Mouse (Mus musculus) ovary, postnatal 10 days (tissue): Measurements from ENCODE around the gene Limch1.

ENCODE experiments used
- DNase-seq: peaks from one replicate; pipeline ENCODE4 v3.0.0; 2022; ENCODE audit warnings: low spot score

Gene Limch1

DNA sequence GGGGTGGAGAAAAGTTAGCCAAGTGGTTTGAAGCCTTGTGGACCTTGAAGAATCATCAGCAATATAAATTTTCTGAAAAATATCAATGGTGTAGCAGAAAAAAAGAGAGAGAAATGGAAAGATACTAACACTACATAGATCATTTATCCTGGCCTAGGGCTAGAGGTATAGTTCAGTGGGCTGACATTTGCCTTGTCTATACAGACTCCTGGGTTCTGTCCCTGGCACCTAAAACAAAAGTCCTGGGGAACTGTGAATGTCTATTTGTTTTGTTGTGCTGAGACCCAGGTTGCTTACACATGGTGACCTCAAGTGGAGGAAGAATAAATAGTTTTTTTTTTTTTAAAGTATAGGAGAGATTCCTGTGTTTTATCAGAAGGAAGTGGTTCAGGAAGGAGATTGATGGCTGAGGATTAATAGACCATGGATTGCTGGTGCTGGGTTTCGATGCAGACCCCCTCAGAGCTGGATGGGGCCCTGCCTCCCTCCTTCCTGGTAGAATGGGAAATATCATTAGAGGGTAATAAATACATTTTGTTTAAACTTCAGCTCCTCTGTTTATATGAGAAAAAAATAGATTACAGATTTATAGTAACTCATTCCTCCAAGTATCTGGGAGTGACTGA, 40.5 kb downstream of the Limch1 start:
- DNase-seq, result no peak

DNA sequence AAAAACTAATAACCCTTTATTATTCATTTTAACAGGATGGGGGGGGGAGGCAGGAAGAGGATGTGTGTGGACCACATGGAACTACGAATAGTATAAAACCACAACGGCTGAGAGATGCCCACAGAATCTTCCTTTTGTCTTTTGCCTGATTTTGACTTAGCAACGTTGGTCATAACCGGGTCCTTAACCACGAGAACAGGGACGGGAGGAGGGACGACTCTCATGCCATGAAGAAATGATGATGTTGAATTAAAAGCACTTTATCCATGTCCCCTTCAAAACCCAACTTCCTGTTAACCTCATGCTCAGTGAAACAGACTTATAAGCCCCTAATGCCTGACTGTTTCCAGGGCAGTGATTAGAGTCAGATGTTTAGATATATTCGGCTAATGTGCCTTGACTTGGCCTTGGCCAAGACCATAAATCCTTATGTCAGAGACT, 41.0 kb downstream of the Limch1 start:
- DNase-seq, result no peak

DNA sequence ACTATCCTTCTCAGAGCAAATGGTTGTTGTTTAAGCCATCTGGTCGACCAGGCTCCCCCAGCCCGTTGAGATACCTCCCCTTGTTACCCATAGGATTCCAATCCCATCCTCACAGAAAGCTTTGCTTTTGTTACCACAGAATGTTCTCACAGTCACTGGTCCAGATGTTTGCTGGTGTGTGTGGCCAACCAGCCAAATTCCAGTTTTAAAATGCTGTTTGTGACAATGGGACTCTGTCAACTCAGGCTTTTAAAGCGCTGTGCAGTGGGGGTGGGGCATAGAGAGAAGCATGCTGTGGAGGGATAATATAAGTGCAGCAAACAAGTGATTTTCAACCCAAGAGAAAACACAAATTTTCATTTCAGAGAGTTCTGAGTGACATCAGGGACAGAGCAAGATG, 43.4 kb downstream of the Limch1 start:
- no peak for DNase-seq

DNA sequence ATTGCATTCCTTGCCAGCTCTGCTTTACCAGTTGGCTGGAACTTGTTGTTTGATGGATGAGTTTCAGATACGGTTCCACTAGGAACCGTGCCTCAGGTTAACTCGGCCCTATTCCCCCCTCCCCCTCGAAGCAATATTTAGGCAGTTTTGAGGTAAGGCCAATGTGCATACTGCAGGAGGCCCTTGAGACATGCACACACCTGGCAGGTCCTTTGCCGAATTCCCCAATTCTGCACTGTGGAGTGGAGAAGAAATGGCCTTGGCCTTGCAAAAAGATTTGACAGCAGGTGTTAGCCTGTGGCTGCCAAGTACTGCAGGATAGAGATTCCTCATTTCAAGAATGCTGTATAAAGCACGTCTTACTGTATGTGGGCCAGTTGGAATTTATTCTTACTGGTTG, 45.5 kb downstream of the Limch1 start:
- no peak for DNase-seq

DNA sequence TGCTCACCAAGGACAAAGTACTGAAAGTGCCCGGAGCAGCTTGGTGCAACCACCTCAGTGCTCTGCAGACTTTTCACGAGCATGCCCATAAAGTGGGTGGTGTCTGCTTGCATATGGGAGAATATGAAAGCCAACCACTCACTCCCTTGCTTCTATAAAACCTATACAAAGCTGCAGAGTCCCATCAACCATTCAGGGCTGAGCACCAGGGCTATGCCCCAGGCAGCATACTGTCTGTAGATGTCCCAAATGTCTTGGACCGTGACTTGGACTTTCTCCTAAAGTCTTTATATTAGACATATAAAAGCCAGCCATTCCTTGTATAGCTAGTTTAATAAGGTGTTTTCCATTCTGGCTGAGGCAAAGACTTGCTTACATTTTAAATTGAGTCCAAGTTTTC, 47.6 kb downstream of the Limch1 start:
- no peak for DNase-seq

DNA sequence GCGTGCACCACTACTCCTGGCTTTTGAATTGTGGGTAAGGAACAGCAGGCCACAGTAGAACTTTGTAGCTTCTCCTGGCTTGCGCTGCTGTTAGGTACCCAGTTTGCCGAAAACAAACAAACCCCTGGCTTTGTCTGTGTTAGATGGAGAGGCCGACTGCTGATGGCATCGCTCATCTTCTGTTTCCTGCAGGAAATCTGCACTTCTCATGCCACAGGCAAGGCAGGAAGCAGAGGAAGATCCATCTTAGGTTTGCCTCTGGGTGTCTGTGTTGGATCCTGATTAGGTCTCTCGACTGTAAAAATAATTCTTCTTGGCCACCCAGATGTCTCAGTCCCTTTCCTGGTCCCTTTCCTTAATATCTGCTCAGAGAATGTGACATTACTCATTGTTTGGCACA, 51.7 kb downstream of the Limch1 start:
- no peak for DNase-seq

DNA sequence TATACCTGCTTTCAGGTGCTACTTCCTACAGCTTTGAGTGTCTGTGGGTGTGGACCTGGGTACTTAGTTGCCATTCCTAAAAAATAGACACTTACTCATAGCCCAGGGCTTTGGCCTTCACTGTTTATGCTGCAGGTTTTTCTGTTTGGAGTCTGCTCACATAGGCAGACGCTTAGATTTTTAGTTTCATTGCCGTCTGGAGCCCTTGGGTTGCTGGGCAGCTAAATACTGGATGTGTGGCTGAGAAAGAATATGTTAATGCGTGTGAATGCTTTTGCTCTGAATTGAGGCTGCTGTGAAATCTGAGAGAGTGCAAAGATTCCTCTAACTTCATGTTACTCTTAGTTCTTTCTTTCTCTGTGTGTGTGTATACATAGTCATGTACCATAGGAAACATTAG, 52.5 kb downstream of the Limch1 start:
- DNase-seq, result no peak

DNA sequence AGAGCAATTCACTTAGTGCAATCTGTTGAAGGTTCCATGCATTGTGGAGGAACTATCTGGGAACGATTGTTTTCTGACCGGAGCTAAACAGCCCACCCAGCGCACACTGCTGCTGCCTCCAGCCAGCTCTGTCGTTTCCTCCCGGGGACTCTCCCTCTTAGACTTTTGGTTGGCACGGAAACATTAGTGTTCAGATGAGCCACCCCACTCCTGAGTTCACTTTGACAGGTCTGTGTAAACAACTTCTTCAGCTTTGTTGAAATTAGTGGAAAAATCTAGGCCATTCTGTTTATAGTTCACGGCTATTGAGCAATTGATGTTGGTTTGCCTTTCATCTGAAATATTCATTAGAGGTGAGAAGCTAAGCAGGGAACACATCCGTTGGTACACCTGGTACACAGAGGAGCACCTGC, 53.0 kb downstream of the Limch1 start:
- DNase-seq, result no peak

DNA sequence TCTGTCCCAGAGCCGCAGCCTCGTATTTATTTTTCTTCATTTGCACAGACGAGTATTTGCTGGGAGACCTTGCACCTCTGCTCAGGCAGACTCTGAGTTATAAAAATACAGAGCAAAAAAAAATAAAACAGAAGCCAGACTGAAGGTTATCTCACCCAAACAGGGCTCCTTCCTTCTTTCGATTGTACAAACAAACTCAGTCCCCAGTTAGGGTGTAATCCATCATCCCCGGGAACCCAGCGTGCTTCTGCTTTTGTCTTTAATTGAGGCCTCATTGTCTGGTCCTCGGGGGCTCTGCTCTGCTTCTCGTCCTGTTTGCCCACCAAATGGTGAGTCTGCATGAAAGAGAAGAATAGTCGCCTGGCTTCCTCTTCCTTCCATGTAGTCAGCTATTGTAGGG, 54.6 kb downstream of the Limch1 start:
- DNase-seq, result no peak

DNA sequence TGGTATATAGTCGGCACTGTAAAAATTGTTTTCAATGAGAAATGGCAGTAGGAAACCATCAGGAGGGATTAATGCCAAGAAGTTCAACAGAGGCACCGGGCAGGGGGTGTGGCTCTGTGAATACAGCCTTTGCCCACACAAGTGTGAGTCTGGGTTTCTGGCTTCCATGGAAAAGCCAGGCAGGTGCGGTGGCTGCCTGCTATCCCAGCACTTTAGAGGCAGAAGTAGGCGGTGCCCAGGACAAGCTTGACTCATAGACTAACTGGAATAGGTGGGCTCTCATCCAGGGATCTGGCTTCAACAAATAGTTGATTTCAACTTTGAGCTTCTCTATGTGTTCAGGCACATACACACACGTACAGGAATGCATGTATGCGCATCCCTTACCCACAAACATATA, 55.4 kb downstream of the Limch1 start:
- DNase-seq, result no peak

DNA sequence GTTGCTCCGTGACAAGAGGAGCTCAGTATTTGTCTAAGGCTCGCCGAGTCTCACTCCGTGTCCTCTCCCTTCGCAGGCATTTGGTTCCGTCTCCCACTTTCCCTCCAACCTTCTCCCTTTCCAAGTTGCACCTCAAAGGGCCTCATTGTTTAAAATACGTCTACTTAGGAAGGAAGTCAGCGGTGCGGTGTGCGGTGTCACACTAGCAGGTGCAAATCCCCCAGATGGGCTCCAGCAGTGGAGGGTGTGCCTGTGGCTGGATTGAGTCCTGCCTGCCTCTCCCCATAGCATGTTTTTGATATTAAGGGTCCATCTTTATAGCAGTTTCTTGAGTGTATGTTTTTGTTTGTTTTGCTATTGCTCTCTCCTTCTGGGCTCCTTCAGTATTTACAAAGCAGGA, 56.6 kb downstream of the Limch1 start:
- DNase-seq, result no peak

DNA sequence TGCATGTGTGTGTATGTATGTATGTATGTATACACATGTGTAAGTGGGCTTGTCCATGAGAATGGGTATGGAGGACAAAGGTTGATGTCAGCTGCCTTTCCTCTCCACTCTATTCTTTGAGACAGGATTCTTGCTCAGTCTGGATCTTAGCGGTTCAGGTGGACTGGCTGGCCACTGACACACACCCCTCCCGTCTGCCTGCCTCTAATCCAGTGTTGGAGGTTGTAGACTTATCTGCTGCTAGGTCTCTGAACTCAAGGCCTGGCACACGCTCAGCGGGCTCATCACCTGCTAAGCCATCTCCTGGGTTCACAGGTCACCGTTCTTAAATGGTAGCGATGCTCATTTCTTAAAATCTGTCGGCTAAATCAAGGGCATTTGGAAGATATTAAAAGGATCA, 60.7 kb downstream of the Limch1 start:
- no peak for DNase-seq

DNA sequence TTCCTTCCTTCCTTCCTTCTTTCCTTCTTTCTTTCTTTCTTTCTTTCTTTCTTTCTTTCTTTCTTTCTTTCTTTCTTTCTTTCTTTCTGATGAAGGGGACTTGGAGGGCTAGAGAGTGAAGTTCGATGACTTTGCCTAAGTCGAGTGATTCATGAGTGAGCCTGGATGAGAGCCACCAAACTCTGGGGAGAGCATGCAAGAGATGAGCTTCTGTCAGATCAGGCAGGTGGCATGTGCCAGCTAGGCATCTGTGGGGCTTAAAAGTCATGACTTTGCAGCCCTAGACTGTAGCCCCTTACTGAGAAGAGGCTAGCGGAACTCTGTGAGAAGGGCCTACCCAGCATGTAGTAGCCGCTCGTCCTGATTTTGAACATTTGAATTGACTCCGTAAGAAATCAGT, 62.1 kb downstream of the Limch1 start:
- no peak for DNase-seq

DNA sequence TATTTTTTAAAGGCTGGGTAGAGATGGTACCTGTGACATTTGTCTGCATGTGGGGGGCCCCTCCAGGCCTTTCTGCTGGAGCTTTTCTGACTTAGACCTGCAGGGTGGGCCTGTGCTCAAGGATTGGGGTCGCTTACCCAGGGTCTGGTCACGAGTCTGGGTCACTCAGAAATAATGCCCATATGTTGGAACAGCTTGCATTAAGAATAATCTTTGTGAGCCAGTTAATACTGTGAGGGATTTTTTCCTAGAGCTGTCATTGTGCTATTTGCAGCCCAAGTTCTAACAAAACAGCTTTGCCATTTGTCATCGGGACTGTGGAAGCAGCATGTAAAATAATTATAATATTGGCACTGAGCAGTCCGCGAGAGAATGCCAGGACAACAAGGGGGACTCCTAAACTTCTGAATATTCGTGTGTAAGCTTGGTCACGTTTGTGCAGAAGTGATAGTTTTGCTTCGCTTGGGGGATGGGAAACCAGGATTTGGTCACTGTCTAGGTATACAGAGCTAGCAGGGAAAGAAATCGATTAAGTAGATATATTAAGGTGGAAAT, 63.5 kb downstream of the Limch1 start:
- DNase-seq, result no peak

DNA sequence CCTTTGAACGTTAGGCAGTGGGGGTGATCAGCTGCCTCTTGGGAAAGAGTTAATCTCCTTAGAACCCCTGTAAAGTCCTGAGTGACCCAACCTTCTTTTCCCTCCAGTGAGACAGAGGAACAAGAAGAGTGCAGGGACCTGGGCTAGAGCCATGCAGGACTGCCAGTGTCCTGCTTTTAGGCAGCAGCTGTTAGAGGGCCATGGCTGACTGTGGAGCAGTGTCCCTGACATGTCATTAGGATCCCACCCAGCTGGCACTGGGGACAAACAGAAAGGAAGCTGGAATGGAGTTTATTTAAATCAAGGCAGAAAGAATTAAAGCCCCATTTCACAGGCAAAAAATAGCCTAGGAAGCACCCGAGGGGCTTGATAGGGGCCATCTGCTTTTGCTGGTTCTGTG, 64.8 kb downstream of the Limch1 start:
- no peak for DNase-seq

DNA sequence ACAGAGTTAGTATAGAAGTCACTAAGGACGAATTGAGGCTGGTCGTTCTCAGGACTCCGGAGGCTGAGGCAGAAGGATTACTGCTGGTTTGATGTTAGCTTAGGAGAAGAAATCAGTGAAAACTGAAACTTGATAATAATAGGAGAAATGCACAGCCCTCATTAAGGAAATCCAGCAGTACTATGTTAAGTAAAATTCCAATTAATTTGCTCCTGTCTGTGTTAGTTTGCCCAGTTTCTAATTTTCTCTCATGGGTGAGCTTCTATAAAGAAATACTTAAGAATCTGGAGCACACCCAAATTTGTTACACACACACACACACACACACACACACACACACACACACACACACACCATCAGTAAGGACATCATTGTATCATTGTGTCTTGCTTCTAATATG, 69.0 kb downstream of the Limch1 start:
- no peak for DNase-seq

DNA sequence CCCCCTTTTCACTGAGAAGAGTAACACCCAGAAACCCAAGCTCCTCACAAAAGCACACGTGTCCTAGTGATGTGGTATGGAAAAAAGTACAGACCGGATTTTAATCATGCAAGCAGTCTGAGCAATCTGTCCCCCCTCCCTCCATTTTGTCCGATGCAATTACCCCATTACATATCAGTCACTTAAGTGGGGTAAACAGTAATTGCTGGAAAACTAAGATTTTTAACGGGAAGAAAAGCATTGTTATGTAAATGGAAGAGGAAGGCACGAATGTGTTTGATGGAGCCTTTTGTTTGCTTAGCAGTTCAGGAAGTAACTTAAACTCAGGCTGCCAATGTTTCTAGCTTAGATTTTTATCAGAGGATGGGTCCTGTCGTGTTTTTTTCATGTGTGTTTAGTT, 70.2 kb downstream of the Limch1 start:
- DNase-seq, result no peak

DNA sequence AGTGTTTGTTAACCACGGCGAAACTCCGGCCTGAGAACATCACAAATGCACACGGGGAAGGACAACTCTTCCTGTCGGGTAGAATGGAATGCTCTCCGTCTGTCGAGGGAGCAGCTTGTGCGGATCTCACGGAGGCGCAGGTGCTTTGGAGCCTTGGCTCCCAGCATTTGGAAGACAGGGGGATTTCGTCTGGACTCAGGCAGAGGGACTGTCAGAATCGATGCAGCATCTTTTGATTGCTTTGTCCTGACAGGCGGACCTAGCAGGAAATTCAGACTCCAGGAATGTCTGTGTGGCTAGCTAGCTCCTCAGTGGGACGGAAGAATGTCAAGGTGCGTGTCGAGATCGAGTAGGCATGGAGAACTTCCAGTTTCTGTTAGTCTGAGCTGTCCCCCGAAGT, 71.1 kb downstream of the Limch1 start:
- no peak for DNase-seq

DNA sequence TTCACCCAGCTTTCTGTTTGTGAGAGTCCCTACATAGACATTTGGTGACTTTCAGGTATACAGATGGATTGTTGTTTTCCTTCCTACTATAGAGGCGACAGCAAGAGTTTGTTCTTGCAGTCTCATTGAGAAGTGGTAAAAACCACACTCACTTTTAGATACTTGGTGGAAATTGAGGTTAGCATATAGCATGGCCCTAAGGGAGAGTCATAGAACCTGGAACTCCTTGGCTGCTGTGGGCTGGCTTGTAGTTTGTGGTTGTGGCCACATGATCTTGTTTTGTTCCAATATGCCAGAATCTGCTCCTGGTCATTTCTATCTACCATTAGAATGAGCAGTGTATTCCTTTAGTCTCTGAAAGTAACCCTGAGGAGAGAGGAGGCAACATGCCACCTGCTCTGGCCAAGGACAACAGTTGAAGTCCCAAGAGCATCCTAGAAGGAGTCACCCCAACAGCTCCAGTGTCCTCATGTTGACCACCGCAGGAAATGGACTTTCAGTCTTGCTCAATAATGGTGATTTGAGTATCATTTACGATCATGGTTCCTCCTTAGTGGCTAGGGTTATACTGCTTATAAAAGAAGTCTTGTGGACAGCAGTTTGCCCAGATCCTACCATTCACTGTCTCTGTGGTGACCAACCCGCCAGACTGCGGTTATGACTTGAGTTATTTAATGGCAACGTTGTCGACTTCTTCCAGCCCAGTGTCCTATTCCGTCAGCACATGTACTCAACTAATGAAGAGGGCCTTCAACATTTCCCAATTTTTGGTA, 71.7 kb downstream of the Limch1 start:
- no peak for DNase-seq

DNA sequence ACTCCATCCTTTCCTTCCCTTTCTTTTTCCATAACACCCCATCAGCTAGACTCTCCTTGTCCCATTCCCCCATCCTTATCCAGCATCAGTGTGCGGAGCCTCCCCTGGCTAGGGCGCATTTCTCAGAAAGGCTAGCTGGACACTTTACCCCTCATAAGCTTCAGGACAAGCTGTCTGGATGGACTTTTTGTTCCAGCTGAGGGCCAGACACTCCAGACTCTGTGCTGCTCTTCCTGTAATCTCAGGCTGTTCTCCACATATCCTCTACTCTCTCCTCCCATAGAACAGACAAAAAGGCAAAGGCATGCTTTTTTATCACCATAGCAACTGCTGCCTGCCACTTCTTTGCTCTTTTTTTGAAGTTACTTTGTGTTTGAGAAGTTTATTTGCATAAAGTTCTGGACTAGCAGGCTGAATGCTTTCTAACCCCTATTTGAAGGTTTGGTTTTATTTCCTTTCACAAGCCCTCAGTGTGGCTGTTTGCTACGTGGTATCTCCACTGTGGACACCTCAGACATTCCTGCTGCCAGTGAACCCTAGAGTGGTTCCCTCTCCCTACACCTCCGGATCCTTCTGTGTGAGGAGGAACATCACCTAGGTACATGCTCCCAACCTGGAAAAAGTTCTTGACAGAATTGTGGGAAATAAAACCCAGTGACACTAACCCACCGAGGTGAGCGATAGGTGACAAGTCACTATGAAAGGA, 77.0 kb downstream of the Limch1 start:
- no peak for DNase-seq

DNA sequence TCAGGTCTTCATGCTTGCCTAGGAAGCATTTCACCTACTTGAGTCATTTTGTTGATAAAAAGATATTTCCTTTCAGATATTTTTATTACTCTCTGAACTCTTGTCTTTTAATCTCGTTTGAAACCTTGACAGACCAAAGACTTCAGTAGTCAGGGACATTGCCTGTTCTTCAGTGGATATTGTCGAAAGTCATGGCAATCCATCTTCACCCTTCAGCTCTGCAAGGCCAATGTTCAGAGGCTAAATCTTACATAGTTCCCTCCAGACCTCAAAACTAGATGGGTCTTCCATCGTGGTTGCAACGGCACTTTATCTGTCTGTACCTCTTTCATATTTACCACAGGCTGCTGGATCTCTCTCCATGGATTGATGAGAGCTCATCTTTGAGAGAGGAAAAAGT, 80.0 kb downstream of the Limch1 start:
- no peak for DNase-seq

DNA sequence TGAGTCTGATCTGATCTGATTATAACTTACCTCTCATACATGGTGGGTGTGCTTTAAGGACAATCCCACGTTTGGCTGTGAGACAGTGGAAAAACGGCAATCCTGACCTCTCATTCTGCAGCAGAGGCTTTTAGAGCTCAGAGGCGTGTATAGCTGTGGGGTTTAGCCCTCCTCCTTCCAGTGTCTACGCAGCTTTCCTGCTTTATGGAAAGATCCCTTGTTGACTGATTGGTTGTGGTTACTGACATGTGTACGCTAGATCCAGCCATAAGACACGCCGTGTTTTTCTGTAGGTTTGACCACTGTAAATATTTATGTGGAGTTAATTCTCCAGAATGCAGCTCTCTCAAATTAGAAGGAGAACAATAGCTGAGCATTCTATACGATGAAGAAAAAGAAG, 81.2 kb downstream of the Limch1 start:
- no peak for DNase-seq

DNA sequence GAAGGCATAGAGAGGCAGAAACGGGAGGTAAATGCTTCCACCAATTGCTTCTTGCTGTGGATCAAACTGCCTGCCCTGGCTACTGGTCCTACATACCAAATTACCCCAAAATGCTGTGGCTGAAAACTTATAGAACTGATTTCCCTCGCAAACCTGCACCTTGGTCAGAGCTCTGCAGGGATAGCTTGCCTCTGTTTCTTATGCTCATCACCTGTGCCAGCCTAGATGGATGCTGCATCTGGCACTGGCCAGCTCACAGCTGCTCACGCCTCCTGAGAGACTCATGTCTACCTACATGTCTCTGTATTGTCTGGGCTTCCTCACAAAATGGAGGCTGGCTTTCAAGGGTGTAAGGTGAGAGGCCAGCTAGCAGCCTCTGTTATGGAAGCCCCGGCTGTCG, 83.9 kb downstream of the Limch1 start:
- DNase-seq, result no peak
